Mouse (Mus musculus) forebrain, embryonic 11.5 days (tissue): ENCODE data around the gene Fbxl3. TPM values are rescaled to one million over a fixed set of nuclear protein-coding genes. Genes with fewer than 3 reads are reported as not detected.

Experiments
- ATAC-seq: fragments of 200-750 bp; cut with Nextera tagmentation; replicated peaks from 2 replicates; pipeline ENCODE4 v1.8.0; 2017; ENCODE audit warnings: moderate TSS enrichment; ENCODE audit not compliant: low FRiP score
- DNase-seq: peaks from one replicate; pipeline ENCODE4 v3.0.0-alpha.2; 2017; ENCODE audit warnings: low spot score
- H3K27ac ChIP-seq: fragments of 300-500 bp; sonication (generic); 2 replicates; pipeline ENCODE4 v1.5.1; 2014; ENCODE audit warnings: low read depth, low read length
- H3K27me3 ChIP-seq: fragments of 300-500 bp; sonication (generic); 2 replicates; pipeline ENCODE4 v1.6.1; 2014; ENCODE audit warnings: mild to moderate bottlenecking, low read length, mixed read lengths; ENCODE audit not compliant: control insufficient read depth, insufficient read depth
- H3K36me3 ChIP-seq: fragments of 300-500 bp; sonication (generic); 2 replicates; pipeline ENCODE4 v1.6.1; 2014; ENCODE audit warnings: mild to moderate bottlenecking, low read length, moderate library complexity, mixed read lengths; ENCODE audit not compliant: control insufficient read depth, insufficient read depth
- H3K4me1 ChIP-seq: fragments of 300-500 bp; sonication (generic); replicated peaks from 2 replicates; pipeline ENCODE4 v1.6.1; 2014; ENCODE audit warnings: low read length, mixed read lengths; ENCODE audit not compliant: control insufficient read depth, insufficient read depth
- H3K4me2 ChIP-seq: fragments of 300-500 bp; sonication (generic); 2 replicates; pipeline ENCODE4 v1.6.1; 2014; ENCODE audit warnings: low read depth, mild to moderate bottlenecking, low read length, moderate library complexity, mixed read lengths; ENCODE audit not compliant: severe bottlenecking
- H3K4me3 ChIP-seq: fragments of 300-500 bp; sonication (generic); 2 replicates; pipeline ENCODE4 v1.5.1; 2014; ENCODE audit warnings: low read depth, low read length
- H3K9ac ChIP-seq: fragments of 300-500 bp; sonication (generic); 2 replicates; pipeline ENCODE4 v1.6.1; 2014; ENCODE audit warnings: low read length
- H3K9me3 ChIP-seq: fragments of 300-500 bp; sonication (generic); 2 replicates; pipeline ENCODE4 v1.6.1; 2016; ENCODE audit warnings: low read length, mixed read lengths; ENCODE audit not compliant: control insufficient read depth
- WGBS: fragments of 180-500 bp; shearing (Covaris S2); extraction: QIAGEN DNeasy Blood & Tissue Kit; methylation state at CpG from one replicate; pipeline ENCODE4 v1.1.7; 2014; 5-methylcytosine and 5-hydroxymethylcytosine counted together
- polyA plus RNA-seq: library from polyadenylated mRNA; unstranded; fragments of >200 nt; fragmentation: Nextera tagmentation; extraction: Ambion mirVana; gene quantifications from 2 replicates; pipeline ENCODE4 v1.2.1, GENCODE M21; 2014

The Fbxl3 gene
- polyA plus RNA-seq, 1 experiment from 2014 or later, result 27.2 TPM

DNA sequence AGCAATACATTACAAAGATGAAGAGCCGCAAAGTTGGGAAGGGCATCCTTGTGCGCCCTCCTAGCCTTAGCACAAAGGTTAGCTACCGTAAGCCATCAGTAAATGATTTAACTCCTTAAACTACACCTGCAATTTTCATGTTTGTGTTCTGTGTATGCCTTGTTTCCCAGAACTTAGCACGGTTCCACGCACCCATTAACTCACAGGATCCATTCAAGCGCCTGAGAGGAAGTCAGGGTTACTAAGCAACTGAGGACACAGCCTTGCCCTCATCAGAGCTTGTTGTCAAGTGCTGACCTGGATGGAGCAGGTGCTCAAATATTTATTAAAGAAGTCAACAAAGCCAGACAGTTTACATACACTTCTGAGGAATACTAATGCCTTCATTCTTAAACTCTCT lies 2.9 kb upstream of the Fbxl3 start:
- H3K4me3 ChIP-seq, result no peak overlapping the region
- ATAC-seq (no peak), DNase-seq (no peak)
- no peaks in the 10 kb centered on the region for H3K36me3 ChIP-seq
- WGBS, result 69% methylated on average over 6 of the region's 6 CpGs
- no peaks in the 10 kb centered on the region for H3K27me3 ChIP-seq
- H3K9ac ChIP-seq, result no peak overlapping the region
- no peak overlapping the region for H3K4me2 ChIP-seq
- H3K27ac ChIP-seq, result no peak overlapping the region
- H3K4me1 ChIP-seq, result 0 out of 2 replicates have a peak, but pooled peaks cover 4% of the 10 kb centered on the region
- H3K9me3 ChIP-seq, result no peaks in the 10 kb centered on the region

DNA sequence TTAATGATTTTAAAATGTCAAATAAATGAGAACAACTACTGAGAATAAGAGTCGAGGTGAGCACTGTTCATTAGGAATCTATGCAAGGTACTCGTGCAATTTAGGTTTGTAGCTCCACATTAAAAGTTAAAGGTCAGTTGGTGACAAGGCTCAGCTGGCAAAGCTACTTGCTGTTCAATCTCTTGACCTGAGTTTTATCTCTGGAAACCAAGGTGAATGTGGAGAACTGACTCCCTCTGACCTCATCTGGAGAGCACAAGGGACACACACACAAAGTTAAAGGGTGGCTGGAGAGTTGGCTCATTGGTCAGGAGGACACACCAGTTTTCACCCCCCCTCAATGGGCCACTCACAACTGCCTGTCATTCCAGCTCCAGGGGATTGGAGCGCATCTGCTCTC lies 1.8 kb upstream of the Fbxl3 start:
- H3K4me3 ChIP-seq, result no peak overlapping the region
- no peaks in the 10 kb centered on the region for H3K9me3 ChIP-seq
- no peak overlapping the region for H3K9ac ChIP-seq
- DNase-seq (no peak), ATAC-seq (no peak)
- H3K27ac ChIP-seq, result no peak overlapping the region
- H3K27me3 ChIP-seq, result no peaks in the 10 kb centered on the region
- no peak overlapping the region for H3K4me2 ChIP-seq
- 87% methylated on average over 3 of the region's 3 CpGs for WGBS
- 0 out of 2 replicates have a peak, but pooled peaks cover 5% of the 10 kb centered on the region for H3K4me1 ChIP-seq
- H3K36me3 ChIP-seq, result no peaks in the 10 kb centered on the region

DNA sequence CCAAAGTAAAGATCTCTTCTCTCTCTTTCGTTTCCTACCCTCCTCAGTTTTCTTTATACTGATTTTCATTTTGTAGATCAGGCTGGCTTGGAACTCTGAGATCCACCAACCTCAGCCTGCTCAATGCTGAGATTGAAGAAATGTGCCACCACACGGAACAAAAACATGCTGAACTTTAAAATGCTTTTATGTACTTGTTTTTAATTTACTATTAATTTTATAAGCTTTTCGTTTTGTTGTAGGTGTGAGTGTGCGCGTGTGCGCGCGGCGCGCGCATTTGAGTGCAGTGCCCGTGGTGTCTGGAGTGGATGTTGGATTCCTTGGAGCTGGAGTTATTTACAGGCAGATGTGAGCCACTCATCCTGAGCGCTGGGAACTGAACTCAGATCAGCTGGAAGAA lies 930 bp upstream of the Fbxl3 start:
- H3K27ac ChIP-seq, result no peak overlapping the region
- H3K36me3 ChIP-seq, result no peaks in the 10 kb centered on the region
- no peak for DNase-seq
- no peaks in the 10 kb centered on the region for H3K9me3 ChIP-seq
- 0 out of 2 replicates have a peak, but pooled peaks cover 5% of the 10 kb centered on the region for H3K4me1 ChIP-seq
- H3K27me3 ChIP-seq, result no peaks in the 10 kb centered on the region
- H3K4me3 ChIP-seq, result no peak overlapping the region
- no peak for ATAC-seq
- no peak overlapping the region for H3K4me2 ChIP-seq
- no peak overlapping the region for H3K9ac ChIP-seq
- 85% methylated on average over 13 of the region's 13 CpGs for WGBS

DNA sequence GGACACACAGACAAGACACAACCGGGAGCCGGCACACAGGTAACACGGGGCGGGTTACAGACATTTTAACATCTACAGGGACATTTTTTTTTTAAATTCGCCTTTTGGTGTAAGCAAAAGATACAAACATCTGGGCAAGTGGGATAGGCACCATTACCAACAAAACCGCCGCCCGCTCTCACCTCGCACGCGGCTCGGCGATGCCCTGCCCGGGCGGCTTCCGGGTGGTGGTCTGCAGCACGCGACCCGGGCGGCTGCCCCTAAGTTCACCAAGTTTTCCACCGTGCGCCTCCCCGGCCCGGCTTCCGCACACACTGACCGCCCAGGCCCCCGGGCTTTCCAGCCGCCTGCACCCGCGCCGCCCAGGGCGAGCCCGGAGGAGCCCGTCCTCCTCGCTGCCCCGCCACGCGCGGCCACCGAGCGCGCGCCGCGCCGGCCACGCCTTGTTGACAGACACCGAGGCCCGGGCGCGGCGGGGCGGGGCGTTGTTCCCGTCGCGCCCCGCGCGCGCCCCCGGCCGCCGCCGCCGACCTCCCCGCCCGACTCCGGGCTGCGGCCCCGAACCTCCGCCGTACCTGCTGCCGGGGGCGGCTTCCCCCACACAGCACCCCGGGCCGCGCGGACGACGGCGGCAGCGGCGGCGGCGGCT lies 655 bp downstream of the Fbxl3 start:
- Histone ChIP-seq H3K27ac (peak overlapping the region; percentile 96), H3K4me1 (0 out of 2 replicates have a peak, but pooled peaks cover 5% of the 10 kb centered on the region), H3K4me3 (peak overlapping the region; percentile 89), H3K9me3 (no peaks in the 10 kb centered on the region), H3K27me3 (no peaks in the 10 kb centered on the region), H3K4me2 (peak overlapping the region; percentile 58), H3K9ac (peak overlapping the region; percentile 99), H3K36me3 (no peaks in the 10 kb centered on the region)
- peak; percentile 81 for ATAC-seq
- WGBS, result under 1% methylated on average over 77 of the region's 86 CpGs
- peak; percentile 92 for DNase-seq

DNA sequence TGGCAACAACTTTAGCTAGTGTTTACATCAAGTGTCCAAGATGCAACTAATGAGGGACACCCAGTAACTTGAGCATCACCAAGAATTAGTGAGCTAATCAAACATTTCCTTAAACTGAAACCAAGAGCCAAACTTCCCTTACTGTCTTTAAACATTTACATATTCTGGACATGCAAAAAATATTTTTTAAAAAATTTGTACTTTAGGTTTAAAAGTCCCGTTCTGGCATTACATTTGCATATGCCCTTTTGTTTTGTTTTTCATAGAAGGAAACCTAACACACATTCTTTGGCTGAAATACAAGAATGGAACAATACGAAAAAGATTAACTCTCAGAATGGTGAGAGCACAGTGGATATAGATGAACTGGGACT lies 1.2 kb downstream of the Fbxl3 start:
- no peaks in the 10 kb centered on the region for H3K27me3 ChIP-seq
- ATAC-seq (no peak), DNase-seq (no peak)
- H3K4me1 ChIP-seq, result 0 out of 2 replicates have a peak, but pooled peaks cover 5% of the 10 kb centered on the region
- H3K4me2 ChIP-seq, result peak overlapping the region; percentile 58
- no peaks in the 10 kb centered on the region for H3K9me3 ChIP-seq
- no peaks in the 10 kb centered on the region for H3K36me3 ChIP-seq
- peak overlapping the region; percentile 89 for H3K4me3 ChIP-seq
- WGBS, result 6% methylated on average over 2 of the region's 2 CpGs
- no peak overlapping the region for H3K27ac ChIP-seq
- peak overlapping the region; percentile 99 for H3K9ac ChIP-seq

DNA sequence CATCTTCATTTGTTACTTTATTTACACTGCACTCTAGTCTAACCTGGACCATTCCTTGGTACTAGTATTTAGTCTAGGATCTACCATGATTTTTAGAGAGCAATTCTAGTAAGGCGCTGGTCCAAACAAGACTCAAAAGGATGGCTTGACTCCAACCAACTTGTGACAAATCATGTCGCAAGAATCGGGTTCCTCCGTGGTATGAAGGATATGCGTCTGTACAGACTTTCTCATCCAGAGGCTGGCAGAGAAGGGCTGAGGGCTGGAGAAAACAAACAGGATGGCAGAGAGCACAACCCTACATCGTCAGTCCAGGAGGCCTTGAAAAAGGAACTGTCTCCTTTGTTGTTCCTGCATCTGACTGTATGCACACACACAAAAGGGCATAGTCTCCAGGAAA lies 2.7 kb downstream of the Fbxl3 start:
- no peak overlapping the region for H3K4me2 ChIP-seq
- DNase-seq, result no peak
- no peak overlapping the region for H3K4me3 ChIP-seq
- no peaks in the 10 kb centered on the region for H3K9me3 ChIP-seq
- 0 out of 2 replicates have a peak, but pooled peaks cover 5% of the 10 kb centered on the region for H3K4me1 ChIP-seq
- H3K36me3 ChIP-seq, result no peaks in the 10 kb centered on the region
- WGBS, result 80% methylated on average over 6 of the region's 6 CpGs
- no peak overlapping the region for H3K9ac ChIP-seq
- ATAC-seq, result no peak
- no peak overlapping the region for H3K27ac ChIP-seq
- no peaks in the 10 kb centered on the region for H3K27me3 ChIP-seq

DNA sequence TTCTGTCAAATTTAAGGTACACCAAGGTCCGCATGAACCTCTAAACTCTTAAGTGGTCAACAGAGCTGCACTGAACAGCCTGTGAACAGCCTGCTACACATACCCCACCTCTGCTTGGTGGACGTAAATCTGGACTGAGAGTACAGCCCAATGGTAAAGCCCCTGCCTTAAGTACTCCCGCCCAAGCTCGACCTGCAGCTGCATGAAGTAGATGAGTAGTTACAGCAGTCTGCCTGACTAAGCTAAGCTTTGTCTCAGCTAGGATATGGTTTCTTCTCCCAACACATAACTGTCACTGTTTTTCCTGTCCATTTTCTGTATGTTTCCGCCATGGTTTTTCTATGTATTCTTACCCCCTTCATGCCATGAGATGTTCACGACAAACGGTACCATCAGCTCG lies 3.5 kb downstream of the Fbxl3 start:
- Histone ChIP-seq H3K27ac (no peak overlapping the region), H3K4me2 (no peak overlapping the region), H3K4me1 (0 out of 2 replicates have a peak, but pooled peaks cover 5% of the 10 kb centered on the region), H3K27me3 (no peaks in the 10 kb centered on the region), H3K4me3 (no peak overlapping the region), H3K9ac (no peak overlapping the region), H3K9me3 (no peaks in the 10 kb centered on the region), H3K36me3 (no peaks in the 10 kb centered on the region)
- ATAC-seq (no peak), DNase-seq (no peak)
- WGBS, result 92% methylated on average over 8 of the region's 8 CpGs

DNA sequence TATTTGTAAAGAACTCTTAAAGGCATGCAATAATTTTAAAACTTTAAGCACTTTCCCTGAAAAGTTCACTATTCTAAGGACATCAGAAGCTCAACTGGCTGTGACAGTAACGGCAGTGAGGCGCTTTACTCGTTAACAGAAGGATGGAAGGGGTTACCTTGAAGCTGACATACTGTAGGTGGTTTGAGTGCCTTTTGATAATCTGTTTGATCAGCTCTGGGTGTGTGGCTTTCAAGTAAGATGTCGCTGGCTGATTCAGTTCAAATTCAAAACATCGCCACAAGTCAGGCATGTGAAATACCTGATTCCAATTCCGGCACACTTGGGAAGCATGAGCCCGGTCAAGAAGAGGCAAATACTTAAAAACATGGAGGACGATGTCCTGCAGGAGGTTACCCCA lies 4.3 kb downstream of the Fbxl3 start:
- Histone ChIP-seq H3K9ac (no peak overlapping the region), H3K27ac (no peak overlapping the region), H3K36me3 (no peaks in the 10 kb centered on the region), H3K4me2 (no peak overlapping the region), H3K9me3 (no peaks in the 10 kb centered on the region), H3K27me3 (no peaks in the 10 kb centered on the region), H3K4me1 (0 out of 2 replicates have a peak, but pooled peaks cover 5% of the 10 kb centered on the region), H3K4me3 (no peak overlapping the region)
- no peak for DNase-seq
- 93% methylated on average over 8 of the region's 8 CpGs for WGBS
- ATAC-seq, result no peak

DNA sequence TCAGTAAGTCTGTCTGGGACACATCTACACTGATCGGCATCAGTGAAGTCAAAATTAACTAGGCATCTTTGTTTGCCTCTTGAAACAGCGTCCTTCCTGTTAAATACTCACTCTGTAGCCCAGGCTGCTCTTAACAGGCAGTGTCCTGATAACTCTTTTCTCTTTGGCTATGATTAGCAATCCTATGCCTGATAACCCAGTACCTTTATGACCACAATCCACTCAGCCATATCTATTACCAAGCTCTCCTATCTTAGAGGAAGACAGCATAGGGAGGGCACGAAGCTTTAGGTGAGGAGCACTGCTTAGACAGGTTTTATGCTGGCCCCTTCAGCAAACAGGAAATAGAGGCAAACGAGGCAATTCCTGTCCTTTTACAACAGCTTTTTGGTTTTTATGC lies 5.7 kb downstream of the Fbxl3 start:
- Histone ChIP-seq H3K27me3 (no peaks in the 10 kb centered on the region), H3K4me3 (no peak overlapping the region), H3K4me2 (no peak overlapping the region), H3K27ac (no peak overlapping the region), H3K9me3 (no peaks in the 10 kb centered on the region), H3K4me1 (0 out of 2 replicates have a peak, but pooled peaks cover 4% of the 10 kb centered on the region), H3K36me3 (no peaks in the 10 kb centered on the region; the same call in 1 of the 2 replicates), H3K9ac (no peak overlapping the region)
- no peak for ATAC-seq
- DNase-seq, result no peak
- WGBS, result 87% methylated on average over 4 of the region's 4 CpGs
